Mouse (Mus musculus): ENCODE results near the gene Mmd. TPM values are rescaled to one million over a fixed set of nuclear protein-coding genes. Genes with fewer than 3 reads are reported as not detected.
"Not testable (repeated sequence)": the region's sequence is repeated elsewhere in the genome, so short reads cannot be mapped to it uniquely, and the experiment has no call there.

Mmd gene
- polyA plus RNA-seq, 1 experiment from 2014 or later: 21.3 TPM

- no peaks in the 10 kb centered on the region for H3K4me1 ChIP-seq (replicated peaks; ENCODE audit: control insufficient read depth, insufficient read depth)
- no peaks in the 10 kb centered on the region for H3K36me3 ChIP-seq (ENCODE audit: control insufficient read depth, insufficient read depth, low read length)
- DNase-seq (ENCODE audit: low spot score) (no peak), ATAC-seq (ENCODE audit: low FRiP score, low TSS enrichment) (no peak)
- TF ChIP-seq CTCF (IDR thresholded peaks at IDR 0.05; ENCODE audit: low read depth) (no peak), EP300 (optimal IDR thresholded peaks at IDR 0.05) (no peak)
- H3K27me3 ChIP-seq (ENCODE audit: control insufficient read depth, insufficient read depth, low read length): no peaks in the 10 kb centered on the region
- H3K27ac ChIP-seq (replicated peaks): no peak overlapping the region
- H3K4me3 ChIP-seq (ENCODE audit: low read depth, low read length): no peak overlapping the region
- no peak overlapping the region for H3K4me2 ChIP-seq (replicated peaks; ENCODE audit: low read depth)
- H3K9me3 ChIP-seq (ENCODE audit: control insufficient read depth, low read length): no peaks in the 10 kb centered on the region
- WGBS: 58% methylated on average over 11 of the region's 11 CpGs
- H3K9ac ChIP-seq (ENCODE audit: low read length): no peak overlapping the region
These were observed 21.0 kb downstream of the Mmd start for GRCm38 (mm10) chr11:90270132-90270877.

GRCm38 (mm10) chr11:90274187-90274586 is 24.9 kb downstream of the Mmd start:
- no peaks in the 10 kb centered on the region for H3K27me3 ChIP-seq (ENCODE audit: control insufficient read depth, insufficient read depth, low read length)
- H3K27ac ChIP-seq (replicated peaks): no peak overlapping the region
- TF ChIP-seq EP300 (optimal IDR thresholded peaks at IDR 0.05) (no peak), CTCF (IDR thresholded peaks at IDR 0.05; ENCODE audit: low read depth) (no peak)
- DNase-seq (ENCODE audit: low spot score) (no peak), ATAC-seq (ENCODE audit: low FRiP score, low TSS enrichment) (no peak)
- H3K9ac ChIP-seq (ENCODE audit: low read length): no peak overlapping the region
- H3K4me3 ChIP-seq (ENCODE audit: low read depth, low read length): no peak overlapping the region
- no peak overlapping the region for H3K4me2 ChIP-seq (replicated peaks; ENCODE audit: low read depth)
- no peaks in the 10 kb centered on the region for H3K9me3 ChIP-seq (ENCODE audit: control insufficient read depth, low read length)
- H3K4me1 ChIP-seq (replicated peaks; ENCODE audit: control insufficient read depth, insufficient read depth): no peaks in the 10 kb centered on the region
- WGBS: 16% methylated on average over 1 of the region's 1 CpGs
- H3K36me3 ChIP-seq (ENCODE audit: control insufficient read depth, insufficient read depth, low read length): no peaks in the 10 kb centered on the region; the same call in 1 of the 2 replicates

- TF ChIP-seq EP300 (optimal IDR thresholded peaks at IDR 0.05) (no peak), CTCF (IDR thresholded peaks at IDR 0.05; ENCODE audit: low read depth) (no peak)
- Histone ChIP-seq H3K4me2 (replicated peaks; ENCODE audit: low read depth) (no peak overlapping the region), H3K9ac (ENCODE audit: low read length) (no peak overlapping the region), H3K4me3 (ENCODE audit: low read depth, low read length) (no peak overlapping the region), H3K27me3 (ENCODE audit: control insufficient read depth, insufficient read depth, low read length) (no peaks in the 10 kb centered on the region), H3K9me3 (ENCODE audit: control insufficient read depth, low read length) (no peaks in the 10 kb centered on the region), H3K4me1 (replicated peaks; ENCODE audit: control insufficient read depth, insufficient read depth) (no peaks in the 10 kb centered on the region), H3K36me3 (ENCODE audit: control insufficient read depth, insufficient read depth, low read length) (no peaks in the 10 kb centered on the region; the same call in 1 of the 2 replicates), H3K27ac (replicated peaks) (no peak overlapping the region)
- ATAC-seq (ENCODE audit: low FRiP score, low TSS enrichment) (no peak), DNase-seq (ENCODE audit: low spot score) (no peak)
- 78% methylated on average over 7 of the region's 7 CpGs for WGBS
These were observed 26.4 kb downstream of the Mmd start for GRCm38 (mm10) chr11:90275663-90276062.

- DNase-seq (ENCODE audit: low spot score) (no peak), ATAC-seq (ENCODE audit: low FRiP score, low TSS enrichment) (no peak)
- Histone ChIP-seq H3K4me3 (ENCODE audit: low read depth, low read length) (no peak overlapping the region), H3K27ac (replicated peaks) (no peak overlapping the region), H3K36me3 (ENCODE audit: control insufficient read depth, insufficient read depth, low read length) (no peaks in the 10 kb centered on the region; the same call in 1 of the 2 replicates), H3K4me1 (replicated peaks; ENCODE audit: control insufficient read depth, insufficient read depth) (no peaks in the 10 kb centered on the region), H3K4me2 (replicated peaks; ENCODE audit: low read depth) (no peak overlapping the region), H3K9me3 (ENCODE audit: control insufficient read depth, low read length) (no peaks in the 10 kb centered on the region), H3K27me3 (ENCODE audit: control insufficient read depth, insufficient read depth, low read length) (no peaks in the 10 kb centered on the region), H3K9ac (ENCODE audit: low read length) (no peak overlapping the region)
- 84% methylated on average over 8 of the region's 8 CpGs for WGBS
- TF ChIP-seq EP300 (optimal IDR thresholded peaks at IDR 0.05): no peak
- TF ChIP-seq CTCF (IDR thresholded peaks at IDR 0.05; ENCODE audit: low read depth): no peak
These were observed 26.9 kb downstream of the Mmd start for GRCm38 (mm10) chr11:90276150-90276549.

- H3K4me3 ChIP-seq (ENCODE audit: low read depth, low read length): no peak overlapping the region
- ATAC-seq (ENCODE audit: low FRiP score, low TSS enrichment): no peak
- TF ChIP-seq EP300 (optimal IDR thresholded peaks at IDR 0.05) (no peak), CTCF (IDR thresholded peaks at IDR 0.05; ENCODE audit: low read depth) (no peak)
- no peak for DNase-seq (ENCODE audit: low spot score)
- H3K9ac ChIP-seq (ENCODE audit: low read length): no peak overlapping the region
- no peak overlapping the region for H3K27ac ChIP-seq (replicated peaks)
- no peaks in the 10 kb centered on the region for H3K9me3 ChIP-seq (ENCODE audit: control insufficient read depth, low read length)
- no peaks in the 10 kb centered on the region for H3K4me1 ChIP-seq (replicated peaks; ENCODE audit: control insufficient read depth, insufficient read depth)
- no peaks in the 10 kb centered on the region for H3K27me3 ChIP-seq (ENCODE audit: control insufficient read depth, insufficient read depth, low read length)
- H3K4me2 ChIP-seq (replicated peaks; ENCODE audit: low read depth): no peak overlapping the region
- no peaks in the 10 kb centered on the region; the same call in 1 of the 2 replicates for H3K36me3 ChIP-seq (ENCODE audit: control insufficient read depth, insufficient read depth, low read length)
- WGBS: 89% methylated on average over 12 of the region's 12 CpGs
These were observed 27.3 kb downstream of the Mmd start for GRCm38 (mm10) chr11:90276561-90276960.

GRCm38 (mm10) chr11:90280069-90280468 is 30.8 kb downstream of the Mmd start:
- Histone ChIP-seq H3K9me3 (ENCODE audit: control insufficient read depth, low read length) (no peaks in the 10 kb centered on the region), H3K27ac (replicated peaks) (no peak overlapping the region), H3K4me3 (ENCODE audit: low read depth, low read length) (no peak overlapping the region), H3K4me2 (replicated peaks; ENCODE audit: low read depth) (no peak overlapping the region), H3K4me1 (replicated peaks; ENCODE audit: control insufficient read depth, insufficient read depth) (no peaks in the 10 kb centered on the region), H3K36me3 (ENCODE audit: control insufficient read depth, insufficient read depth, low read length) (no peaks in the 10 kb centered on the region; the same call in 1 of the 2 replicates), H3K27me3 (ENCODE audit: control insufficient read depth, insufficient read depth, low read length) (no peaks in the 10 kb centered on the region), H3K9ac (ENCODE audit: low read length) (no peak overlapping the region)
- TF ChIP-seq EP300 (optimal IDR thresholded peaks at IDR 0.05) (no peak), CTCF (IDR thresholded peaks at IDR 0.05; ENCODE audit: low read depth) (no peak)
- no peak for ATAC-seq (ENCODE audit: low FRiP score, low TSS enrichment)
- WGBS: 88% methylated on average over 5 of the region's 5 CpGs
- no peak for DNase-seq (ENCODE audit: low spot score)

- ATAC-seq (ENCODE audit: low FRiP score, low TSS enrichment): not testable (repeated sequence)
- 88% methylated on average over 2 of the region's 2 CpGs for WGBS
These were observed 32.7 kb downstream of the Mmd start for GRCm38 (mm10) chr11:90281943-90282342.

More at GRCm38 (mm10) chr11:90281943-90282342, 32.7 kb downstream of the Mmd start:
- H3K9me3 ChIP-seq (ENCODE audit: control insufficient read depth, low read length); H3K27ac ChIP-seq (replicated peaks); DNase-seq (ENCODE audit: low spot score); H3K4me3 ChIP-seq (ENCODE audit: low read depth, low read length); H3K36me3 ChIP-seq (ENCODE audit: control insufficient read depth, insufficient read depth, low read length); H3K4me1 ChIP-seq (replicated peaks; ENCODE audit: control insufficient read depth, insufficient read depth); H3K9ac ChIP-seq (ENCODE audit: low read length); H3K4me2 ChIP-seq (replicated peaks; ENCODE audit: low read depth); H3K27me3 ChIP-seq (ENCODE audit: control insufficient read depth, insufficient read depth, low read length): not testable (repeated sequence)

All from stomach, postnatal 0 days (tissue).